Mouse (Mus musculus) gastrocnemius, adult 2 months (tissue): Measurements from ENCODE around the gene Gsc2. TPM values are rescaled to one million over a fixed set of nuclear protein-coding genes. Genes with fewer than 3 reads are reported as not detected.
A peak's percentile ranks its signal among the peaks of the same experiment; 100 is the strongest.

Experiments
- DNase-seq: peaks from one replicate; pipeline ENCODE4 v3.0.0; 2022
- H3K27ac ChIP-seq: fragments of 200-600 bp; 2 replicates; pipeline ENCODE4 v1.8.1; 2022; ENCODE audit warnings: mild to moderate bottlenecking
- H3K4me3 ChIP-seq: fragments of 200-600 bp; 2 replicates; pipeline ENCODE4 v1.8.1; 2022; ENCODE audit warnings: mild to moderate bottlenecking, moderate library complexity
- CTCF ChIP-seq: fragments of 200-600 bp; IDR thresholded peaks from 2 replicates; pipeline ENCODE4 v1.8.1; 2022; ENCODE audit warnings: antibody characterized with exemption, mild to moderate bottlenecking, moderate library complexity
- intact Hi-C: fragments of 180-260 bp; cut with DNase I; formaldehyde crosslinking; loops from one replicate; pipeline ENCODE4 v1.15.1; 2025
- total RNA-seq, 2 experiments: library from RNA; stranded (reverse); gene quantifications; 2 replicates each; pipeline ENCODE4 v1.2.3; 2021

Gsc2 gene
- total RNA-seq, 2 experiments from 2014 or later, result not detected

GRCm38 (mm10) chr16:17911052-17911595 lies 3.7 kb downstream of the Gsc2 start, which contains the start of gene Ess2:
Ess2 (minus strand) TSS chr16:17911348.
- Histone ChIP-seq H3K27ac (peak within 1 kb of the TSS; percentile 92), H3K4me3 (peak within 1 kb of the TSS; percentile 87)
- peak; percentile 97 for TF ChIP-seq CTCF
- DNase-seq, result peak; percentile 91
- intact Hi-C loops, result loop anchor here (1.0 to 10.0 kb wide), 3 partner anchors 75 to 324 kb away; partner anchors contain the start of gene Zdhhc8

DNA sequence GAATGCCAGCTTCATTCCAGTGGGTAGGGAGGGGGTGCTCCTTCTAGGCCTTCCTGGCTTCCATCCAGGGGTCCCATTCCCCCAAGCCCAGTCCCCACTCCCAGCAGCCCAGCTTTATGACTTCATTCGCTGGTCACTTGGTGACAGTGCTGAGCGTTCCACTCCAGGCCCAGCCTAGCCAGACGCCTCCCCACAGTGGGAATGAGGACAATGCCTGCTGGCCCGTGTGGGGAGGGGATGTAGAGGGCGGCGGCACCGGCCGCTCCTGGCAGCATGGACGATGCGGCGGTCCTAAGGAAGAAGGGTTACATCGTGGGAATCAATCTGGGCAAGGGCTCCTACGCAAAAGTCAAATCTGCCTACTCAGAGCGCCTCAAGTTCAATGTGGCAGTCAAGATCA lies 16.4 kb downstream of the Gsc2 start, which contains the start of the genes Dgcr2 and Tssk2:
Gene Dgcr2 (minus strand): TSS at position 101 of the 400 bp plus-strand sequence.
Gene Tssk2 (plus strand): TSS at position 176 of the 400 bp plus-strand sequence.
- H3K27ac ChIP-seq, result no peak within 1 kb of the TSS
- intact Hi-C loops, result no loop called here
- TF ChIP-seq CTCF, result no peak
- no peak for DNase-seq
- H3K4me3 ChIP-seq, result no peak within 1 kb of the TSS

DNA sequence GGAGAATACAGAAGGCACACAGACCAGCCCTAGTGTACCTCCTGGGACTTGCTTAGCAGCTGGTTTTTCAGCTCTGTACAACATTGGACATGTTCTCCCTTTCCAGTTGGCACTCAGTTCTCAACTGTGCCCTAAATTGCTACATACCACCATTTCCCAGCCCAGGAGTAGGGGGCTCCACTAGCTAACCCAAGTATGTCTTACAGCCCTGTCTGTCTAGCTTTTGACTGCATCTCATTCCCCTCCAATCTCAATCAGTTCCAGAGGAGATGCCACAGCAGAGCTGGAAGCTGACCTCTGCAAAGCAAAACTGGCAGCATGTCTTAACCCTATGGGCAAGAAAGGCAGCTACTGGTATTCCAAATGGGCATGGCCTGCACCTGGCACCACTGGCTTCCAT lies 18.8 kb downstream of the Gsc2 start:
- DNase-seq, result no peak
- H3K27ac ChIP-seq, result no peak overlapping the region
- intact Hi-C loops, result no loop called here
- TF ChIP-seq CTCF, result no peak
- no peak overlapping the region for H3K4me3 ChIP-seq

DNA sequence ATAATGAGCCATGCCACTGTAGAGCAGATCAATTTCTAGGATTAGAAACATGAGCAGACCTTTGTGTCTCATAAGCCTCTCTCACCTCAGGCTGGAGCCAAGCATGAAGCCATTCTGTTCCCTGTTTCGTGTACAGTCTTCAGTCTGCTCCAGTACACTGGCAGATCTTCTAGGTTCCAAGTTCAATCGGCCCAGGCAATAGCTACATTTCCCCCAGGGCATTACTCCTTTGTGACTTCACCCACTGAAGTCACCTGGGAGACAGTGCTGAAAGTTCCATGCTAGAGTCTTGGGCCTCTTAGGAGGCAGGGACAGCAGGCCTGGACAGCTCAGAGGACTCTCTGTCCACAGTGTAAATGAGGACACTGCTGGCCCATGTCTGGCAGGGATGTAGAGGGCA lies 20.9 kb downstream of the Gsc2 start, which contains the start of gene Tssk1:
Gene Tssk1 (plus strand): TSS at position 301 of the 400 bp plus-strand sequence.
- TF ChIP-seq CTCF, result no peak
- H3K4me3 ChIP-seq, result no peak within 1 kb of the TSS
- H3K27ac ChIP-seq, result peak within 1 kb of the TSS; percentile 48; the same call in 1 of the 2 replicates
- intact Hi-C loops, result no loop called here
- no peak for DNase-seq

GRCm38 (mm10) chr16:17892606-17893005 lies 22.3 kb downstream of the Gsc2 start:
- TF ChIP-seq CTCF, result no peak
- intact Hi-C loops, result no loop called here
- DNase-seq, result peak; percentile 37
- Histone ChIP-seq H3K27ac (peak overlapping the region; percentile 93), H3K4me3 (no peak overlapping the region)

GRCm38 (mm10) chr16:17891567-17891959 lies 23.3 kb downstream of the Gsc2 start, which contains the start of gene Gm20518:
Gm20518 (minus strand) TSS chr16:17891671.
- intact Hi-C loops, result no loop called here
- Histone ChIP-seq H3K27ac (peak within 1 kb of the TSS; percentile 93), H3K4me3 (peak within 1 kb of the TSS; percentile 94)
- TF ChIP-seq CTCF, result no peak
- DNase-seq, result peak; percentile 99

DNA sequence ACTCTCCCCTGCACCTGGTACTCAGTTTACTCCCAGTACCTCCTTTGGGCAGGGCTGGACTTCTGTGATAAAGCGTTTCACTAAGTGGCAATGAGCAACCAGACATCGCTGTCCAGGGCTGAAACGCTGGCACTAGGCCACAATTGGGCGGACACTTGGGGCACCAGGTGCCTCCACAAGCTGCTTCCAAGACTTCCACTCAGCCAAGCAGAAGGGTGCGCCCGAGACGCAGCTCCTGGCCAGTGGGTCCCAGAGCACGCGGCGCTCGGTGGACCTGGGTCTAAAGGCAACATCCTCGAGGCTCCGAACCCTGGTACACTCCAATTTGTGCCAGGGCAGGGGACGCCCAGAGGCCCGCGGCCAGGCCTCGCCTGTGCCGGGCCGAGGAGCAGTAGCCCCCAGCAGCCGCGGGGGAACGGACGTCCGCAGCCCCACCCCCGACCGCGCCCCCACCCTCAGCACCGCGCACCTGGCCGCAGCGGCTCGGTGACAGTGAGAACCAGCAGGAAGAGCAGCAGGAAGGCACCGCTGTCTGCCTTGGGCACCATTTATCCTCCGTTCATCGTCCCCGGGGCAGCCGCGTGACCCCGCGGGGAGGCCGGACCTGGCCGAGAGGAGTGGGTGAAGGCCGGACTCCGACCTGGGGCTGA lies 23.8 kb downstream of the Gsc2 start:
- intact Hi-C loops, result no loop called here
- peak overlapping the region; percentile 94 for H3K4me3 ChIP-seq
- peak; percentile 92 for DNase-seq
- H3K27ac ChIP-seq, result peak overlapping the region; percentile 93
- no peak for TF ChIP-seq CTCF

GRCm38 (mm10) chr16:17890342-17890727 lies 24.5 kb downstream of the Gsc2 start:
- DNase-seq, result no peak
- Histone ChIP-seq H3K4me3 (peak overlapping the region; percentile 94), H3K27ac (peak overlapping the region; percentile 93)
- intact Hi-C loops, result no loop called here
- TF ChIP-seq CTCF, result no peak

- no peak for DNase-seq
- intact Hi-C loops, result no loop called here
- H3K4me3 ChIP-seq, result peak overlapping the region; percentile 94
- TF ChIP-seq CTCF, result no peak
- H3K27ac ChIP-seq, result peak overlapping the region; percentile 93; the same call in 1 of the 2 replicates
Measured at GRCm38 (mm10) chr16:17889689-17890341, 25.0 kb downstream of the Gsc2 start.

DNA sequence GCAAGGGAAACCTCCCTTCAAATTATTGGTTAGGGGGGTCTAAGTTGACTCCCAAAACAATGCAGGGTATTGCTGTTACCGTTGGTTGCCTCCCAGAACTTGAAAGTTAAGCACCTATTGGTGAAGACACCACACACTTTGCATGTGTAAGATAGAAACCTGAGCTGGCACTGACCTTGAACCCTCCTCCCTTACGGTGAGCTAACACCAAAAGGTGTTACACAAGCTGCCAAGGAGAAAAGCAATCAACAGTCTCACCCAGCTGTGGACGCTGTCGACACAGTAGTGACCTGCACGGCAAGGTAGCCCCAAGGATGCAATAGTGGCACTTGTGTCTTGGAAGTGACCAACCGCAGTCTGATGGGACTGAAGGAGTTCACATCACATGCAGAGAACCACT lies 30.7 kb downstream of the Gsc2 start:
- intact Hi-C loops, result no loop called here
- Histone ChIP-seq H3K27ac (peak overlapping the region; percentile 38; the same call in 1 of the 2 replicates), H3K4me3 (no peak overlapping the region)
- no peak for DNase-seq
- no peak for TF ChIP-seq CTCF

DNA sequence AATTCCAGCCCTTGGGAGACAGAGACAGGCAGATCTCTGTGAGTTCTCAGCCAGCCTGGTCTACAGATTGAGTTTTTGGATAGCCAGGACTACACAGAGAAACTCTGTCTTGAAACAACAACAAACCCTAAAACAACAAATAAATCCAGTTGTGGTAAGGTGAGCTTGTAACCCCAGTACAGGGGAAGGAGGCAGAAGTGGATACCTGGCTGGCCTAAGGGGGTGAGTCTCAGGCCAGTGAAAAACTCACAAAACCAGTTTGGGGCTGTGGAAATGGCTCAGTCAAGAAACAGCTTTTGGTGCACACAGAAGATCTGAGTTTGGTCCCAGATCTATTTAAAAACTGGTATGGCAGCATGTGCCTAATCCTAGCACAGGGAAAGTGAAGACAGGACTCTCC lies 32.7 kb downstream of the Gsc2 start:
- DNase-seq, result no peak
- intact Hi-C loops, result no loop called here

GRCm38 (mm10) chr16:17879571-17879970 lies 35.3 kb downstream of the Gsc2 start:
- no peak for TF ChIP-seq CTCF
- intact Hi-C loops, result no loop called here
- Histone ChIP-seq H3K4me3 (no peak overlapping the region), H3K27ac (no peak overlapping the region)
- DNase-seq, result no peak

More for the DNA sequence above, 32.7 kb downstream of the Gsc2 start:
- peak overlapping the region; percentile 4; the same call in 1 of the 2 replicates for H3K27ac ChIP-seq
- H3K4me3 ChIP-seq, result no peak overlapping the region
- TF ChIP-seq CTCF, result no peak

DNA sequence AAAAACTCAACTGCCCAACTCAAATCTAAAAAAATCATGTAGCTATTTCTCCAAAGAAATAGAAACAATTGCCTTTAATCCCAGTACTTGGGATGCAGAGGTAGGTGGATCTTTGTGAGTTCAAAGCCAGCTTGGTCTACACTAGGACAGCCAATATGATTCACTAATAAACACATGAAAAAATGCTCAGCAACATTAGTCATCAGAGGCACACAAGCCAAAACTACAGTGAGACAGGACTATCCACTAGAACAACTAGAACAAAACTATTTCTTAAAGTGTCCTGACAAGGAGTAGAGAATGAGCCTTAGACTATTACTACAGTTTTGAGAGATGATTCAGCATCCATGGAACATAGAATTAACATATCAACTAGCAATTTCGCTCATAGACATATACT lies 38.8 kb downstream of the Gsc2 start:
- H3K4me3 ChIP-seq, result no peak overlapping the region
- no peak overlapping the region; the same call in 1 of the 2 replicates for H3K27ac ChIP-seq
- no peak for TF ChIP-seq CTCF
- intact Hi-C loops, result no loop called here
- no peak for DNase-seq
